Mouse (Mus musculus) stomach, embryonic 14.5 days (tissue): ENCODE measurements around the gene Cdh20. TPM values are rescaled to one million over a fixed set of nuclear protein-coding genes. Genes with fewer than 3 reads are reported as not detected.

Experiments used
- ATAC-seq: fragments of 200-750 bp; cut with Nextera tagmentation; 2 replicates; pipeline ENCODE4 v1.8.0; 2017; ENCODE audit warnings: low read depth, moderate TSS enrichment; ENCODE audit not compliant: insufficient number of reproducible peaks, insufficient read depth, low FRiP score
- H3K27ac ChIP-seq: fragments of 300-500 bp; sonication (generic); 2 replicates; pipeline ENCODE4 v1.5.1; 2014; ENCODE audit warnings: mild to moderate bottlenecking, low read length, moderate library complexity, mixed read lengths
- H3K27me3 ChIP-seq: fragments of 300-500 bp; sonication (generic); 2 replicates; pipeline ENCODE4 v1.6.1; 2014; ENCODE audit warnings: low read length, control low read depth, mixed read lengths; ENCODE audit not compliant: control insufficient read depth, insufficient read depth
- H3K36me3 ChIP-seq: fragments of 300-500 bp; sonication (generic); 2 replicates; pipeline ENCODE4 v1.6.1; 2014; ENCODE audit warnings: mild to moderate bottlenecking, control low read depth, low read length, moderate library complexity, mixed read lengths; ENCODE audit not compliant: control insufficient read depth, insufficient read depth
- H3K4me1 ChIP-seq: fragments of 300-500 bp; sonication (generic); 2 replicates; pipeline ENCODE4 v1.6.1; 2014; ENCODE audit warnings: low read length, control low read depth, mixed read lengths; ENCODE audit not compliant: control insufficient read depth, insufficient read depth
- H3K4me2 ChIP-seq: fragments of 300-500 bp; sonication (generic); replicated peaks from 2 replicates; pipeline ENCODE4 v1.6.1; 2014; ENCODE audit warnings: low read depth, low read length, control low read depth
- H3K4me3 ChIP-seq: fragments of 300-500 bp; sonication (generic); 2 replicates; pipeline ENCODE4 v1.5.1; 2014; ENCODE audit warnings: low read depth, low read length, control low read depth
- H3K9ac ChIP-seq: fragments of 300-500 bp; sonication (generic); replicated peaks from 2 replicates; pipeline ENCODE4 v1.6.1; 2014; ENCODE audit warnings: low read depth, mild to moderate bottlenecking, control low read depth, low read length, moderate library complexity, mixed read lengths
- H3K9me3 ChIP-seq: fragments of 300-500 bp; sonication (generic); 2 replicates; pipeline ENCODE4 v1.6.1; 2016; ENCODE audit warnings: low read depth, low read length, control low read depth; ENCODE audit not compliant: control insufficient read depth
- WGBS: fragments of 180-500 bp; shearing (Covaris S2); extraction: QIAGEN DNeasy Blood & Tissue Kit; methylation state at CpG from one replicate; pipeline ENCODE4 v1.1.7; 2014; 5-methylcytosine and 5-hydroxymethylcytosine counted together
- polyA plus RNA-seq: library from polyadenylated mRNA; unstranded; fragments of >200 nt; fragmentation: Nextera tagmentation; extraction: Ambion mirVana; gene quantifications from 2 replicates; pipeline ENCODE4 v1.2.1, GENCODE M21; 2014

Cdh20 gene
- polyA plus RNA-seq, 1 experiment from 2014 or later = 0.19 TPM

GRCm38 (mm10) chr1:104793488-104793887 lies 25.2 kb downstream of the Cdh20 start:
- H3K4me2 ChIP-seq = no peak overlapping the region
- 84% methylated on average over 3 of the region's 3 CpGs for WGBS
- H3K27ac ChIP-seq = no peak overlapping the region
- H3K4me1 ChIP-seq = no peaks in the 10 kb centered on the region
- no peak overlapping the region for H3K9ac ChIP-seq
- ATAC-seq = no peak
- H3K27me3 ChIP-seq = no peaks in the 10 kb centered on the region
- no peaks in the 10 kb centered on the region for H3K9me3 ChIP-seq
- H3K36me3 ChIP-seq = no peaks in the 10 kb centered on the region
- no peak overlapping the region for H3K4me3 ChIP-seq

DNA sequence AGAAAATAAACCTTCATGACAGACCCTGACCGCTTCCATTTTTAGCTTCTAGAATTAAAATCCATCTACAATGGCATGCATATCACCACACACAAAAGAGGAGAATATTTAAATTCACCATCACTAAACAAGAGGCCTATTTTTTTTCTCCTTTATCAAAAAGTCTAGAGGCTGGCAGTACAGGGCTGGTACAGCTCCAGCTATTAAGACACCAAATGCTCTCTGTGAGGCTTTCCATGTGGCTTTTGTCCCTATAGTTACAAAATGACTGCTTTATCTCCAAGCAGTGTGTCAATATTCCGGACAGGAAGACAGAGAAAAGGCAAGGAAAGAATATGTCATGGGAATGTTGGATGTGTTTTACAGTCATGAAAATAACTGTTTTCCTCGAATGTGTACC lies 27.8 kb downstream of the Cdh20 start:
- no peaks in the 10 kb centered on the region for H3K27me3 ChIP-seq
- no peaks in the 10 kb centered on the region for H3K4me1 ChIP-seq
- no peak overlapping the region for H3K4me3 ChIP-seq
- no peak for ATAC-seq
- no peak overlapping the region for H3K27ac ChIP-seq
- no peaks in the 10 kb centered on the region for H3K36me3 ChIP-seq
- H3K9me3 ChIP-seq = no peaks in the 10 kb centered on the region
- H3K4me2 ChIP-seq = no peak overlapping the region
- H3K9ac ChIP-seq = no peak overlapping the region
- 65% methylated on average over 3 of the region's 3 CpGs for WGBS

GRCm38 (mm10) chr1:104797139-104797538 lies 28.8 kb downstream of the Cdh20 start:
- no peak overlapping the region for H3K9ac ChIP-seq
- no peak for ATAC-seq
- no peak overlapping the region for H3K4me2 ChIP-seq
- H3K36me3 ChIP-seq = no peaks in the 10 kb centered on the region
- no peak overlapping the region for H3K27ac ChIP-seq
- WGBS = 67% methylated on average over 4 of the region's 4 CpGs
- H3K9me3 ChIP-seq = no peaks in the 10 kb centered on the region
- no peaks in the 10 kb centered on the region for H3K27me3 ChIP-seq
- no peak overlapping the region for H3K4me3 ChIP-seq
- H3K4me1 ChIP-seq = no peaks in the 10 kb centered on the region

- WGBS = 93% methylated on average over 6 of the region's 6 CpGs
- no peak overlapping the region for H3K4me2 ChIP-seq
- H3K4me3 ChIP-seq = no peak overlapping the region
- no peaks in the 10 kb centered on the region for H3K4me1 ChIP-seq
- no peak overlapping the region for H3K9ac ChIP-seq
- no peak for ATAC-seq
- H3K9me3 ChIP-seq = no peaks in the 10 kb centered on the region
- H3K27me3 ChIP-seq = no peaks in the 10 kb centered on the region
- H3K27ac ChIP-seq = no peak overlapping the region
- no peaks in the 10 kb centered on the region for H3K36me3 ChIP-seq
These were observed 36.4 kb downstream of the Cdh20 start for GRCm38 (mm10) chr1:104804746-104805145.

GRCm38 (mm10) chr1:104807214-104807613 lies 38.9 kb downstream of the Cdh20 start:
- H3K4me2 ChIP-seq = no peak overlapping the region
- no peaks in the 10 kb centered on the region for H3K9me3 ChIP-seq
- H3K9ac ChIP-seq = no peak overlapping the region
- ATAC-seq = no peak
- H3K27ac ChIP-seq = no peak overlapping the region
- no peaks in the 10 kb centered on the region for H3K4me1 ChIP-seq
- H3K27me3 ChIP-seq = no peaks in the 10 kb centered on the region
- H3K4me3 ChIP-seq = no peak overlapping the region
- 88% methylated on average over 2 of the region's 2 CpGs for WGBS
- no peaks in the 10 kb centered on the region for H3K36me3 ChIP-seq

DNA sequence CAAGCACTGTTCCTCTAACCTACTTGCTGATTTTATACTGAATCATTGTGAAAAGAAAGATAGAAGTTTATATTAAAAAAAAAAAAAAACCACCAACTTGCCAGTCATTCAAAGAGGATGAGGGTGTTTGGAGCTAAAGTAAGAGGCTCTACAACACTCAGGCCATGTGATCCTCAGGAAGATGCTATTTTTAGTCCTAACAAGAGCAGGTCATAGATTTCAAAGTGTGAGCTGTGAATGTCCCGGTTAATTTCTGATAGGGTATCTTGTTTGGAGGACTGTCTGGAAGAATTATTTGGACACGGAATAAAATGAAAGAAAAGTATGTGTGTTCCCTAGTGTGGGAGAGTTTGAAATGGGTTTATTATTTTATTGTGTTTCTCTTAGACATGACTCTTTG lies 49.2 kb downstream of the Cdh20 start:
- 77% methylated on average over 2 of the region's 2 CpGs for WGBS
- Histone ChIP-seq H3K4me3 (no peak overlapping the region), H3K36me3 (no peaks in the 10 kb centered on the region), H3K27ac (no peak overlapping the region), H3K9me3 (no peaks in the 10 kb centered on the region), H3K4me2 (no peak overlapping the region), H3K27me3 (no peaks in the 10 kb centered on the region), H3K4me1 (no peaks in the 10 kb centered on the region), H3K9ac (no peak overlapping the region)
- no peak for ATAC-seq

GRCm38 (mm10) chr1:104828106-104828505 lies 59.8 kb downstream of the Cdh20 start:
- Histone ChIP-seq H3K27ac (no peak overlapping the region), H3K9me3 (no peaks in the 10 kb centered on the region), H3K4me1 (no peaks in the 10 kb centered on the region), H3K4me3 (no peak overlapping the region), H3K4me2 (no peak overlapping the region), H3K36me3 (no peaks in the 10 kb centered on the region), H3K9ac (no peak overlapping the region), H3K27me3 (no peaks in the 10 kb centered on the region)
- 71% methylated on average over 2 of the region's 2 CpGs for WGBS
- ATAC-seq = no peak; the same call in 1 of the 2 replicates

GRCm38 (mm10) chr1:104838206-104838915 lies 70.0 kb downstream of the Cdh20 start:
- Histone ChIP-seq H3K27me3 (no peaks in the 10 kb centered on the region), H3K36me3 (no peaks in the 10 kb centered on the region), H3K27ac (no peak overlapping the region), H3K9me3 (no peaks in the 10 kb centered on the region), H3K4me3 (no peak overlapping the region), H3K9ac (no peak overlapping the region), H3K4me2 (no peak overlapping the region), H3K4me1 (no peaks in the 10 kb centered on the region)
- no peak for ATAC-seq
- WGBS = 72% methylated on average over 4 of the region's 4 CpGs

DNA sequence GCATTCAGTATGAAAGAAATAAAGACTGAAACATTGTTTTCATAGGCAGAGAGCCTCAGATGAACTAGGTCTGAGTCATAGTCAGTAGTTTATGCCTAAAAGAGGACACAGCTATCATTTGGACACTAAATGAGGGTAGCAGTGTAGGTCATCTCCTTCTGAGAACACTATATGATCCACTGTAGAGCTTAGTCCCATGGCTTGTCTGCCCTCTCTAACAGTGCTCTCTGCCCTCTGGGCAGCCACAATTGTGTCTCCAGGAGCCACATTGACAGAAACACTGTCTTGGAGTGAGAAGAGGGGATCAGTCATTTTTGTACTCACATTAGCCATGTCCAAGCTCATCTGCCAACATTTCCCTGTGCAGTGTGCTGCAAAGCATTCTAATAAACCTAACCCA lies 70.7 kb downstream of the Cdh20 start:
- Histone ChIP-seq H3K27me3 (no peaks in the 10 kb centered on the region), H3K36me3 (no peaks in the 10 kb centered on the region), H3K9ac (no peak overlapping the region), H3K27ac (no peak overlapping the region), H3K9me3 (no peaks in the 10 kb centered on the region), H3K4me3 (no peak overlapping the region), H3K4me1 (no peaks in the 10 kb centered on the region), H3K4me2 (no peak overlapping the region)
- ATAC-seq = no peak
